Mouse (Mus musculus) heart, postnatal 0 days (tissue): Measurements from ENCODE around the gene Ciz1. TPM values are rescaled to one million over a fixed set of nuclear protein-coding genes. Genes with fewer than 3 reads are reported as not detected.
"Not testable (repeated sequence)": the region's sequence is repeated elsewhere in the genome, so short reads cannot be mapped to it uniquely, and the experiment has no call there.

Experiments used
- ATAC-seq: fragments of 200-750 bp; cut with Nextera tagmentation; 2 replicates; pipeline ENCODE4 v1.8.0; 2017; ENCODE audit warnings: low read depth, moderate number of reproducible peaks, moderate library complexity; ENCODE audit not compliant: insufficient read depth
- DNase-seq: peaks from one replicate; pipeline ENCODE4 v3.0.0-alpha.2; 2016; ENCODE audit warnings: low spot score
- H3K27ac ChIP-seq: fragments of 300-500 bp; sonication (generic); 2 replicates; pipeline ENCODE4 v1.5.1; 2014; ENCODE audit warnings: low read depth, mild to moderate bottlenecking
- H3K27me3 ChIP-seq: fragments of 300-500 bp; sonication (generic); 2 replicates; pipeline ENCODE4 v1.6.1; 2014; ENCODE audit warnings: low read length, mixed read lengths; ENCODE audit not compliant: control insufficient read depth, insufficient read depth
- H3K36me3 ChIP-seq: fragments of 300-500 bp; sonication (generic); replicated peaks from 2 replicates; pipeline ENCODE4 v1.6.1; 2014; ENCODE audit warnings: low read length, mixed read lengths; ENCODE audit not compliant: control insufficient read depth, insufficient read depth
- H3K4me1 ChIP-seq: fragments of 300-500 bp; sonication (generic); 2 replicates; pipeline ENCODE4 v1.6.1; 2014; ENCODE audit warnings: antibody characterized with exemption; ENCODE audit not compliant: control insufficient read depth, insufficient read depth
- H3K4me2 ChIP-seq: fragments of 300-500 bp; sonication (generic); 2 replicates; pipeline ENCODE4 v1.6.1; 2014; ENCODE audit warnings: low read depth, mild to moderate bottlenecking, low read length, moderate library complexity
- H3K4me3 ChIP-seq: fragments of 300-500 bp; sonication (generic); 2 replicates; pipeline ENCODE4 v1.5.1; 2014; ENCODE audit warnings: low read depth, low read length
- H3K9ac ChIP-seq: fragments of 300-500 bp; sonication (generic); replicated peaks from 2 replicates; pipeline ENCODE4 v1.6.1; 2014; ENCODE audit warnings: low read depth, low read length, mixed read lengths
- H3K9me3 ChIP-seq: fragments of 300-500 bp; sonication (generic); replicated peaks from 2 replicates; pipeline ENCODE4 v1.6.1; 2016; ENCODE audit warnings: low read length; ENCODE audit not compliant: control insufficient read depth
- CTCF ChIP-seq: IDR thresholded peaks from 2 replicates; pipeline ENCODE4 v1.5.1; 2016; ENCODE audit warnings: antibody characterized with exemption, control low read depth, low read depth
- EP300 ChIP-seq: IDR thresholded peaks from 2 replicates; pipeline ENCODE4 v1.6.1; 2016; ENCODE audit warnings: antibody characterized with exemption, low read depth
- WGBS: fragments of 180-500 bp; shearing (Covaris S2); extraction: QIAGEN DNeasy Blood & Tissue Kit; methylation state at CpG from one replicate; pipeline ENCODE4 v1.1.7; 2014; 5-methylcytosine and 5-hydroxymethylcytosine counted together
- polyA plus RNA-seq: library from polyadenylated mRNA; unstranded; fragments of >200 nt; fragmentation: Nextera tagmentation; extraction: Ambion mirVana; gene quantifications from 2 replicates; pipeline ENCODE4 v1.2.1, GENCODE M21; 2015
- total RNA-seq: library from RNA; depleted of rRNA; stranded (reverse); fragments of >200 nt; gene quantifications from 2 replicates; pipeline ENCODE4 v1.2.3, GENCODE M21; 2014; ENCODE audit warnings: low replicate concordance

Ciz1 gene
- total and polyA plus RNA-seq, 2 experiments from 2014 or later, result 17.6 to 79.9 TPM

DNA sequence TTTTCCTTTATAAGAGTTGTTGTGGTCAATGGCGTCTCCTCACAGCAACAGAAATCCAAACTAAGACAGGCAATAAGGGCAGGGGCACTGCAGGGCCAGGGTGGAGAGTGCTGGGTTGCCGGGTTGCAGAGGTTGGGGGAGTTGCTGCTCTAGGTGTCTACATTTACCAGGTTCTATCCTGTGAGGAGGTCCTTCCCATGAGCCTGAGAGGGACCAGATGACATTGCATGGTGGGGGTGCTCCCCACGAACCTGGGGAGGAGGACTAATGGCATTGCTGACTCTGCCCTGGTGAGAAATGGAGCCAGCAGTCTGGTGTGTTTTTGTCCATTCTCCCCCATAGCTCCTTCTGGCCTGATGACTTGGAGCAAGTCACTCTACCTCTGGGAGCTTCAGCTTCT is 5.6 kb downstream of the Ciz1 start:
- no peak for ATAC-seq
- Histone ChIP-seq H3K36me3 (no peaks in the 10 kb centered on the region), H3K9ac (no peak overlapping the region), H3K4me1 (peaks cover 3% of the 10 kb centered on the region; the same call in 1 of the 2 replicates), H3K4me2 (no peak overlapping the region), H3K27me3 (peaks cover 2% of the 10 kb centered on the region; the same call in 1 of the 2 replicates), H3K9me3 (no peaks in the 10 kb centered on the region), H3K27ac (no peak overlapping the region), H3K4me3 (no peak overlapping the region)
- no peak for TF ChIP-seq EP300
- no peak for TF ChIP-seq CTCF
- no peak for DNase-seq
- 79% methylated on average over 3 of the region's 3 CpGs for WGBS

GRCm38 (mm10) chr2:32358381-32358780 is 6.3 kb downstream of the Ciz1 start:
- DNase-seq, result no peak

DNA sequence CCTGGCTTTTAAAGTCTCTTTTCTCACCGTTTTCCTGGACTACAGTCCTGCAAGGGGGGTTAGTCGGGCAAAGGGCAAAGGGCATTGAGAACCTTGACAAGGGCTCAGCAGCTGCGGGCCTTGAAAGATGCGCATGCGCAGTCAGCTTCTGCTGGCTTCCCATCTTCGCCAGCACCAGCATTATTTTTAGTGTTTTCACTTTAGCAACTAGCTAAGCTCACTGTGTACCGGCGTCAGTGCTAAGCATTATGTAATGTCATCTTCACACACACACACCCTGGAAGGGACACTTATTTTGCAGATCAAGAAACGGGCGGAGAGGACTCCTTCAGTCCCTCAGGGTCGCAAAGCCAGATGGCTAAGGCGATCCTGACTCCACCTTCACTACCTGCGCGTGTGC is 8.6 kb downstream of the Ciz1 start:
- H3K4me2 ChIP-seq, result peak overlapping the region; percentile 69
- H3K4me3 ChIP-seq, result peak overlapping the region; percentile 36
- H3K9me3 ChIP-seq, result no peaks in the 10 kb centered on the region
- no peak for ATAC-seq
- peak; percentile 54 for DNase-seq
- no peak for TF ChIP-seq EP300
- TF ChIP-seq CTCF, result no peak
- no peaks in the 10 kb centered on the region for H3K27me3 ChIP-seq
- peaks cover 5% of the 10 kb centered on the region for H3K4me1 ChIP-seq
- H3K27ac ChIP-seq, result no peak overlapping the region
- WGBS, result 6% methylated on average over 14 of the region's 14 CpGs
- H3K9ac ChIP-seq, result no peak overlapping the region
- peaks cover 17% of the 10 kb centered on the region for H3K36me3 ChIP-seq

More at GRCm38 (mm10) chr2:32358381-32358780, 6.3 kb downstream of the Ciz1 start:
- Histone ChIP-seq H3K4me2 (no peak overlapping the region), H3K36me3 (no peaks in the 10 kb centered on the region), H3K4me3 (no peak overlapping the region), H3K4me1 (no peaks in the 10 kb centered on the region), H3K9me3 (no peaks in the 10 kb centered on the region), H3K9ac (no peak overlapping the region), H3K27me3 (no peaks in the 10 kb centered on the region), H3K27ac (no peak overlapping the region)
- ATAC-seq, result no peak
- TF ChIP-seq CTCF (no peak), EP300 (no peak)
- 50% methylated on average over 10 of the region's 10 CpGs for whole genome bisulfite sequencing

DNA sequence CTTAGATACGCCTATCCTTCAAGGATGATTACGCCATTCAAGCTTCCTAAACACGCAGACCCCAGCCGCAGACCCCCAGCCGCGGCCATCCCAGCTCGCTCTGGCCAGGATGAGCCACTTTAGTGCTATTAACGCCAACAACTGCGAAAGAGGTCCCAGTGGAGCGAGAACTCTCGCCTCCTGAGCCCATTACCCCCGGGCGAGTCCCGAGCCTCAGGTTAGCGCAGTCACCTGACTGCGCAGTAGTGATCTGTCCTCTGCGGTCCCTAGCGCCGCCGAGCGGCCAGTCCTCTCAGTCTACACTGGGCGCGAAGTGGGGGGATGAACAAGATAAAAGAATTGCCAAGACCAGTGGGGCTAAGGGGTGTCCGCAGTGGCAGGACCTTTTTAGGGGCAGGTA is 9.3 kb downstream of the Ciz1 start:
- H3K9ac ChIP-seq, result no peak overlapping the region
- 2% methylated on average over 24 of the region's 24 CpGs for WGBS

DNA sequence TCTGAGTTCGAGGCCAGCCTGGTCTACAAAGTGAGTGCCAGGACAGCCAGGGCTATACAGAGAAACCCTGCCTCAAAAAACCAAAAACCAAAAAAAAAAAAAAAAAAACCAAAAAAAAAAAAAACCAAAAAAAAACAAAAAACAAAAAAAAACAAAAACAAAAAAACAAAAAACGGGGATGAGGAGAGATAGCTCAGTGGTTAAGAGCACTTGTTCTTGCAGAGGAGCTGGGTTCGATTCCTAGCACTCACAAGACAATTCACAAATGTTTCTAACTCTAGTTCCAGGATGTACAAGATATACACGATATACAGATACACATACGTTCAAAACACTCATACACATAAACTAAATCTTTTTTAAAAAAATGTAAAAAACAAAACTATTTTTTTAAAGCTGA is 10.1 kb downstream of the Ciz1 start:
- WGBS, result 34% methylated on average over 5 of the region's 5 CpGs
- H3K9me3 ChIP-seq, ATAC-seq: not testable (repeated sequence)

More for the DNA sequence above, 9.3 kb downstream of the Ciz1 start:
- H3K9me3 ChIP-seq, result no peaks in the 10 kb centered on the region
- H3K4me2 ChIP-seq, result peak overlapping the region; percentile 69
- TF ChIP-seq CTCF, result peak; percentile 51
- TF ChIP-seq EP300, result no peak
- no peaks in the 10 kb centered on the region for H3K27me3 ChIP-seq
- ATAC-seq, result peak; percentile 34
- H3K36me3 ChIP-seq, result peaks cover 19% of the 10 kb centered on the region
- H3K4me1 ChIP-seq, result peaks cover 5% of the 10 kb centered on the region
- no peak overlapping the region for H3K27ac ChIP-seq
- peak; percentile 56 for DNase-seq
- H3K4me3 ChIP-seq, result peak overlapping the region; percentile 36

DNA sequence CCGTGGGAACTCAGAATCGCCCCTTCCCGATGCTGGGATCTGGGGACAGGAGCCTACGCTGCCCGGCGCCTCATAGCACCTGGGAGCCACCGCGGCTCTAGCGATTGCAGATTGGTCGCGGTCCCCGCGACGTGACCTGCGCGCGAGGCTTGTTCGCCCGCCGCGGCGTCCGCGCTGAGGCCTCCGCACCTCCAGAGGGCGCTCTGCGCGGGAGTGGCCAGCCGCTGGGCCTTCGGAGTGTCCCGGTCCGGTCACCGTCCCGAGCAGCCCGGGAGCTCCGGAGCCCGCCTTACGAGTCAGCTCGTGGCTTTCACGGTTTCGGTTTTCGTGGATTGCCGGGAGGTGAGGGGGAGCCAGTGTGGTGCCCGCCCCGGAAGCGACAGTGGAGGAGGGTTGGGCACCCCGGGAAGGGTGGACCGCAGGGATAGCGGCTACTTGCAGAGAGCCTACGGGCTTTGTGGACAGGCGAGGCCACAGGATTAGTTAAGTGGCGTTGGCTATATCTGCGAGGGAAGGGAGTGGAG is 10.8 kb downstream of the Ciz1 start:
- Histone ChIP-seq H3K9ac (peak overlapping the region; percentile 72), H3K36me3 (peaks cover 31% of the 10 kb centered on the region), H3K27ac (peak overlapping the region; percentile 84), H3K27me3 (no peaks in the 10 kb centered on the region), H3K9me3 (no peaks in the 10 kb centered on the region), H3K4me2 (peak overlapping the region; percentile 69), H3K4me3 (peak overlapping the region; percentile 61), H3K4me1 (peaks cover 5% of the 10 kb centered on the region)
- TF ChIP-seq CTCF, result peak; percentile 77
- TF ChIP-seq EP300, result 0 out of 2 replicates have a peak, but pooled peaks have one; percentile 47
- ATAC-seq, result peak; percentile 85
- DNase-seq, result peak; percentile 84
- under 1% methylated on average over 52 of the region's 53 CpGs for WGBS

More for the DNA sequence above, 10.1 kb downstream of the Ciz1 start:
- Histone ChIP-seq H3K4me2 (peak overlapping the region; percentile 69), H3K27ac (peak overlapping the region; percentile 84), H3K9ac (peak overlapping the region; percentile 72), H3K36me3 (peaks cover 25% of the 10 kb centered on the region), H3K4me3 (peak overlapping the region; percentile 61)
- DNase-seq, H3K4me1 ChIP-seq, H3K27me3 ChIP-seq: not testable (repeated sequence)
